Mouse (Mus musculus) megakaryocyte, embryonic 14.5 days (primary cell): ENCODE results near the gene Fli1. TPM values are rescaled to one million over a fixed set of nuclear protein-coding genes. Genes with fewer than 3 reads are reported as not detected.

Source experiments
- H3K27me3 ChIP-seq: replicated peaks from 2 replicates; pipeline ENCODE3; 2012; ENCODE audit warnings: inconsistent platforms
- H3K36me3 ChIP-seq: replicated peaks from 2 replicates; pipeline ENCODE3; 2012; ENCODE audit warnings: low read length, inconsistent platforms, mixed read lengths
- H3K4me1 ChIP-seq: 2 replicates; pipeline ENCODE4 v1.6.1; 2012; ENCODE audit warnings: inconsistent platforms
- H3K4me3 ChIP-seq: replicated peaks from 2 replicates; pipeline ENCODE3; 2012; ENCODE audit warnings: moderate library complexity, mild to moderate bottlenecking, inconsistent platforms
- H3K9me3 ChIP-seq: 2 replicates; pipeline ENCODE4 v1.6.1; 2012; ENCODE audit warnings: inconsistent platforms
- FLI1 ChIP-seq: IDR thresholded peaks from 2 replicates; pipeline ENCODE4 v1.6.1; 2012; ENCODE audit warnings: low read length, inconsistent platforms, mixed read lengths
- GATA1 ChIP-seq: IDR thresholded peaks from 3 replicates; pipeline ENCODE4 v1.6.1; 2012; ENCODE audit warnings: mixed read lengths, low read length, inconsistent platforms, borderline replicate concordance
- polyA plus RNA-seq: library from polyadenylated mRNA; stranded (reverse); fragments of >175 nt; gene quantifications from 2 replicates; pipeline ENCODE4 v1.2.3, GENCODE M21; 2012; ENCODE audit warnings: low replicate concordance; ENCODE audit not compliant: insufficient read depth

The Fli1 gene
- polyA plus RNA-seq, 1 experiment, result 61.7 TPM

DNA sequence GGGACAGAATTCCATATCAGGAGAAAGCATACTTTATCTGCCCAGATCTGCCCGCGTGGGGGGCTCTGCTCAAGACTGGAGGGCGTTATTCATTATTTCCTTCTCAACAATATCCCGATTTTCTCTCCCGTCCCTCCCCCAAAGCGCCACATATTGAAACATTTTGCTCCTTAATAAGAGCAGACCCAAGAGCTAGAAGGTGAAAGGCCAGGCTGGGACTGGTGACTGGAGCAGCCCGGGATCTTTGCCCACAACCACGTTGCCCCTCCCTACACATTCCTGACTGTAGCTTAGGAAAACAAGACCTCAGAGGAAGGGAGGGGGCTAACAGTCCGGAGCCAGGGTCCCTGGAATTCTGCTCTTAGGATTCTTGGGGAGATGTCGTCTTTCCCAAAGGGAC is 7.9 kb upstream of the Fli1 start:
- TF ChIP-seq FLI1 (no peak), GATA1 (no peak)
- H3K9me3 ChIP-seq, result no peaks in the 10 kb centered on the region
- H3K4me3 ChIP-seq, result no peak overlapping the region
- H3K27me3 ChIP-seq, result no peaks in the 10 kb centered on the region
- H3K36me3 ChIP-seq, result peaks cover 20% of the 10 kb centered on the region
- peaks cover 92% of the 10 kb centered on the region for H3K4me1 ChIP-seq

DNA sequence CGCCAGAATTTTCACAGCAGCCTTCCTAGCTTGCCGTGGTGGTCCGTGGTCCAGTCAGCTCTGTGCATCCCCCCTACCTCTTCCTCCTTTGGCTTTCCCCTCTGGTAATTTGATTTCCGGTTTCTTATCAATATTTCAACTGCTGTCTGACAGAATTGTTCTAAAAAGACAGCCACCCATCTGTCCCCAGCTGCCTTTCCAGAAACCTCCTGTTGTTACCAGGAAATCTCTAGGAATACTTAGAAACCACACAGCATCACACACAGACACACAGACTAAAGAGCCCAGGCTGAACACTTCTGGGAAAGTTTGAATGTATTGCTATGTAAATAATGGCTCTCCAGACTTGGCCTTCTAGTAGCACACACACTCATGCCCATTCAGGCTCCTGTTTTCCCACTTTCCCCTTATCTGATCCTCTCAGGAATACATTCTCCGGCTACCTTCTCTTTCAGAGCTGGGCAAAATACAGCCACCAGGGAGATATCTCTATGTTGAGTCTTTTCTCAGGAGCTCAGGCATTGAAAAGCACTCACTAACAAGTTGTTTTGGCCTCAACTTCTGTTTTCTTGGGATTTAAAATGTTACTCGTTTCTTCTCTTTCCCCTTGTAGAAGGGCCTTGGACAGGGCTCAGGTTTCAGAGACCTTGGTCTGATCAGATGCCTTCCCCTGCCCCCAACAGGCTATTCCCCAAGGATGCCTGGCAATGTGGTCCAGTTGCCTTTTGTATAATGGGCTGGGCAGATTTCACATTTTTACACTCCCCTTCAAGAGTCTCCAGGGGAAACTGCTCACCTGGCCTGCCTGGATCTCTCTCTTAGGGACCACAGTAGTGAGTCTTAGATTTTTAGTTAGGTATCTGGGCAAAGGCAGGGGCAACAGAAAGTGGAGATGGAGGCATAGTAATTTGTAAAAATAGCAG is 7.1 kb upstream of the Fli1 start:
- Histone ChIP-seq H3K36me3 (peaks cover 26% of the 10 kb centered on the region), H3K4me1 (peaks cover 92% of the 10 kb centered on the region), H3K27me3 (no peaks in the 10 kb centered on the region), H3K4me3 (peak overlapping the region; percentile 92), H3K9me3 (no peaks in the 10 kb centered on the region)
- TF ChIP-seq GATA1 (no peak), FLI1 (no peak)

GRCm38 (mm10) chr9:32546731-32547130 is 4.1 kb upstream of the Fli1 start:
- Histone ChIP-seq H3K9me3 (no peaks in the 10 kb centered on the region), H3K4me1 (peaks cover 88% of the 10 kb centered on the region), H3K36me3 (peaks cover 27% of the 10 kb centered on the region), H3K4me3 (peak overlapping the region; percentile 92), H3K27me3 (no peaks in the 10 kb centered on the region)
- TF ChIP-seq GATA1 (no peak), FLI1 (no peak)

GRCm38 (mm10) chr9:32544731-32545661 is 2.3 kb upstream of the Fli1 start:
- peaks cover 72% of the 10 kb centered on the region for H3K4me1 ChIP-seq
- peak overlapping the region; percentile 30 for H3K4me3 ChIP-seq
- TF ChIP-seq FLI1, result no peak
- TF ChIP-seq GATA1, result no peak
- H3K36me3 ChIP-seq, result peaks cover 30% of the 10 kb centered on the region
- no peaks in the 10 kb centered on the region for H3K27me3 ChIP-seq
- H3K9me3 ChIP-seq, result no peaks in the 10 kb centered on the region

DNA sequence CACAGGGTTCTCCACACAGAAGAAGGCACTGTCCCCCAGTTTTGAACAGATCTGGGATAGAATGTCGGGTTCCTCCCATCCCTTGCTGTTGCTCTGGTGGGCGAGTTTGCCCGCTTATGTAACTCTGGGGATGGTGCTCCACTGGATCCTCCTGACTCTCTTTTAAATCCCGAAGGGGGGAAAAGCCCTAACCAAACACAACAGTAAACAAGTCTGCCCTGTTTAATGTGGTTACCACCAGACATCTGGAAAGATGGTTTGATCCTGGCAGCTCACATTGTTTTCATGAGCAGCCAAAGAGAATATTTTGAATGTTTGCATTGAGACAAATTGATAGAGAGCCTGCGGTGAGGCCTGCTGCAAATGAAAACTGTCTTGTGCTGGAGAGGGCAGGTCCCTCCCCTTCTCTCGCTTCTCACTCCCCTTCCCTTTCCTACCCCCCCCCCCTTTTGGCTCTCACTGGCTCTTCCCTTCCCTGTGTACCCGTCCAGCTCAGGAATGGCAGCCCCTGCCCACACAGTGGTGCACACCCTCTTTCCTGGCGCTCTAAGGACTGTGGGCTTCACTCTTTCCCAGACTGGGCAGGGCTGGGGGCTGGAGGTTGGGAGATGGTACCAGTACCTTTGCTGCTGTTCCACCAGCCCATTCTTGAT is 1.4 kb upstream of the Fli1 start:
- Histone ChIP-seq H3K4me1 (peaks cover 68% of the 10 kb centered on the region), H3K4me3 (peak overlapping the region; percentile 93), H3K36me3 (peaks cover 35% of the 10 kb centered on the region), H3K9me3 (no peaks in the 10 kb centered on the region), H3K27me3 (no peaks in the 10 kb centered on the region)
- TF ChIP-seq FLI1 (no peak), GATA1 (no peak)

DNA sequence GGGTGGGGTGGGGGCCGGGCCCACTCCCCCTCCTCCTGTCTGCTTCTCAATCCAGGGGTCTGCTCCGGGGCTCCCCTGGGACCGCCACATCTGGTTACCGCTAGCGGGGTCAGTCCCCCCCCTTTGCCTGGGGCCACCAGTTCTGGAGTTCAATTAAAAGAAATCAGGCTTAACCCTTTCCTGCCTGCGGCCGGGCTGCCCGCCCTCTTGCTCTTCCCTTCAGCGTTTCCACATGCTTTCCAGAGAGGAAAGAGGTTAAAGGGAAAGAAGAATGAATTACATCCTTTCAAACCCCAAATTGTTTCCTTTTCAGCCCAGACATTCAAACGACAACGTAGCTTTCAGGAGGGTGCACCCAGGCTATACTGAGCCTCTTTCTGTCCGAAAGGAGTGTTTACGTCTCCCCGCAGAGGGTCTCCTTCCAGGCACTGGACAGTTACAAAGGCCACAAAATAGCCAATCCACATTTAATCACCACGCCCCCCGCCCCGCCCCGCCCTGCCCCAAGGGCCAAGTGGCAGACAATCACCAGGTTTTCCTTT is 450 bp upstream of the Fli1 start:
- H3K9me3 ChIP-seq, result no peaks in the 10 kb centered on the region
- no peaks in the 10 kb centered on the region for H3K27me3 ChIP-seq
- H3K4me3 ChIP-seq, result peak overlapping the region; percentile 93
- no peak for TF ChIP-seq FLI1
- no peak for TF ChIP-seq GATA1
- H3K36me3 ChIP-seq, result peaks cover 43% of the 10 kb centered on the region
- H3K4me1 ChIP-seq, result peaks cover 68% of the 10 kb centered on the region

DNA sequence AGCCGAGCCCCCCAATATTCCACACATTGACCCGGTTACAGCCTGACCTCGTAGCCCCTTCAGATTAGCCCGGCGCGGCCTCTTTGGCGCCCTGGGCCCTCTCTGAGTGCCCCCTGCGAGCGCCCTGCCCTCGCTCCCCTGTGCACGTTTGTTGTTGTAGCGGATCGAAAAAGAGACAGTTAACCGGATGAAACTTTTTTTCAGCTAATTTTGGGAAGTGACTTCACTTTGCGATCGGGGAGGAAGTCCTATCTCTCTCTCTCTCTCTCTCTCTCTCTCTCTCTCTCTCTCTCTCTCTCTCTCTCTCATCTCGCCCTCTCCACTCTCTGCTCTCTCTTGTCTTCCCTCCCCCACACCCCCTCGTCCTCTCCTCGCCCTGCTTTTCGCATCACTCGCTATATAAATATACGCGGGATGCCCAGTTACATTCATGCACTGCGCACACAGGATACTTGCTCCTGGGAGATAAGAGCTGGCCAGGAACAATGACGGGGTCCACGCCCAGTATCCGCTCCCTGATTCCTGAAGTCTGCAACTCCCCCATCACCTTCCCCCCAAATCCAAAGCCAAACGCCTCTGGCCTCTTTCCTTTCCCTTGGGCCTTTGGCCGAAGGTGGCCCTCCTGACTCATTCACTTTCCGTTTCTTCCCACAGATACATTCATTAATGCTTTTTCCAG is 1.3 kb downstream of the Fli1 start:
- no peak for TF ChIP-seq FLI1
- TF ChIP-seq GATA1, result peak; percentile 68; the same call in 1 of the 3 replicates
- no peaks in the 10 kb centered on the region for H3K27me3 ChIP-seq

DNA sequence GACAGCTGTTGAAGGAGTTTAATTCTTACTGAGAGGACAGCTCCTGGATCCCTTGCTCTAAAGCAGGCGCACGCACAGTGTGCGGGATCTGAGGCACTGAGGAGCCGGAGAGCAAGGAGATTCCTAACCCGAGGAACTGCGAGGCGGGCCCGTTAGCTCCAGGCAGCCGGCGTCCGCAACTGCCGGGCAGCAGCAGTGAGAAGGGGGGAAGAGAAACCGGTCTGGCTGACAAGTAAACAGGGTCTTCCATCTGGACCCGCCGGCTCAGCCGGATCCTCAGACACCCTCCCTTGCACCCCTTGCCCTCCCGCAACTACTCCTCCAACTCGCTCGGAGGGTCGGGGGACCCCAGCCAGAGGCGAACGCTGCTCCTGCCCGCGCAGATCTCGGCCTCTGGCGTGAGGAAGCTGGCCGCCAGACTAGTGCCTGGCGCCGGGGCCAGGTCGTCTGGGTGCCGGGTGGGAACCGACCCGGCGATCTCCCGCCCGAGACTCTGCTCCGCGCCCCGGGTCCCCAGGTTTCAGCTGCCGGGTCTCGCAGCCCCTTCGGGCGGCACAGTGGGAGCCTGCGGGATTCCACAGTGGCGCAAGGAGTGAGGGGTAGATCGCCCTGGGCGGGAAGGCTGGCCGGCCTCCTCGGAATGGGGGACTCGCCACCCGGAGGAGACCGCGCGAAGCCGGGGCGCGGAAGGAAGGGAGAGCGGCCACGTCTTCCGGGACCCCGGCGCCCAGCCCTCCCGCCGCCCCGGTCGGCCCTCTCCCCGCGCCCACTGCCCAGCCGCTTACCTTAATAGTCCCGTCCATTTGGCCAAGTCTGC is 2.0 kb downstream of the Fli1 start:
- Histone ChIP-seq H3K9me3 (no peaks in the 10 kb centered on the region), H3K27me3 (no peaks in the 10 kb centered on the region), H3K4me1 (peaks cover 59% of the 10 kb centered on the region), H3K4me3 (peak overlapping the region; percentile 93), H3K36me3 (peaks cover 37% of the 10 kb centered on the region)
- TF ChIP-seq FLI1 (no peak), GATA1 (no peak)

More for the DNA sequence above, 1.3 kb downstream of the Fli1 start:
- Histone ChIP-seq H3K9me3 (no peaks in the 10 kb centered on the region), H3K4me1 (peaks cover 62% of the 10 kb centered on the region), H3K36me3 (peaks cover 42% of the 10 kb centered on the region), H3K4me3 (peak overlapping the region; percentile 93)
